Mouse (Mus musculus) CH12.LX (cell line): ENCODE measurements at regions not wholly inside any gene's neighbourhood (a gene's known extent, or its start where the extent isn't known, plus 50 kb on each side); places are given as distances from the start of the nearest gene placed in this dataset.

Experiments used
- DNase-seq: peaks from one replicate; pipeline ENCODE4 v3.0.0-alpha.2; 2013; ENCODE audit errors: extremely low read depth
- H3K27ac ChIP-seq: 2 replicates; pipeline ENCODE4 v1.5.1; 2012; ENCODE audit warnings: low read depth, mild to moderate bottlenecking, control low read depth, moderate library complexity; ENCODE audit not compliant: insufficient read depth
- H3K27me3 ChIP-seq: replicated peaks from 2 replicates; pipeline ENCODE3; 2012; ENCODE audit warnings: inconsistent platforms
- H3K36me3 ChIP-seq, 2 experiments: replicated peaks in 1 of 2; 2 replicates each; pipeline versions ENCODE3 to v1.6.1; 2012; ENCODE audit warnings: inconsistent platforms in 1 of 2, low read length in 1 of 2, mild to moderate bottlenecking in 1 of 2, mixed read lengths in 1 of 2, moderate library complexity in 1 of 2; ENCODE audit not compliant: control insufficient read depth in 1 of 2, insufficient read depth in 1 of 2
- H3K4me1 ChIP-seq, 2 experiments: 2 replicates each; pipeline ENCODE4 v1.6.1; 2012; ENCODE audit warnings: inconsistent platforms in 1 of 2, moderate library complexity in 1 of 2; ENCODE audit not compliant: insufficient read depth in 2 of 2, control insufficient read depth in 1 of 2
- H3K4me2 ChIP-seq: 2 replicates; pipeline ENCODE4 v1.6.1; 2012; ENCODE audit warnings: low read depth, mild to moderate bottlenecking, control low read depth; ENCODE audit not compliant: poor library complexity, insufficient read depth, severe bottlenecking
- H3K4me3 ChIP-seq, 3 experiments: fragments of 150-350 bp in 1 of 3; sonication (generic) in 1 of 3; replicated peaks in 1 of 3; 2 replicates each; pipeline versions ENCODE3 to v1.5.1; 2011 to 2012; ENCODE audit warnings: low read depth in 2 of 3, low read length in 2 of 3, mild to moderate bottlenecking in 2 of 3, moderate library complexity in 2 of 3, control low read depth in 1 of 3, improper control_type of control experiment in 1 of 3, inconsistent platforms in 1 of 3, mixed read lengths in 1 of 3; ENCODE audit not compliant: poor library complexity in 1 of 3
- H3K79me2 ChIP-seq: replicated peaks from 2 replicates; pipeline ENCODE4 v1.6.1; 2012; ENCODE audit warnings: mild to moderate bottlenecking, moderate library complexity; ENCODE audit not compliant: control insufficient read depth, poor library complexity, insufficient read depth, severe bottlenecking; ENCODE audit errors: extremely low read depth
- H3K9ac ChIP-seq: 2 replicates; pipeline ENCODE4 v1.6.1; 2012; ENCODE audit warnings: low read depth, mild to moderate bottlenecking, control low read depth, moderate library complexity; ENCODE audit not compliant: insufficient read depth
- H3K9me3 ChIP-seq: replicated peaks from 2 replicates; pipeline ENCODE3; 2012; ENCODE audit warnings: low read length, inconsistent platforms, mixed read lengths
- BHLHE40 ChIP-seq: IDR thresholded peaks from 2 replicates; pipeline ENCODE4 v1.6.1; 2011; ENCODE audit warnings: mild to moderate bottlenecking, low read depth, low read length, improper control_type of control experiment
- CHD1 ChIP-seq: IDR thresholded peaks from 2 replicates; pipeline ENCODE4 v1.6.1; 2012; ENCODE audit warnings: low read depth, low read length, improper control_type of control experiment, inconsistent platforms
- CHD2 ChIP-seq: IDR thresholded peaks from 2 replicates; pipeline ENCODE4 v1.6.1; 2011; ENCODE audit warnings: low read length, improper control_type of control experiment
- CTCF ChIP-seq, 2 experiments: IDR thresholded peaks in 1 of 2; conservative IDR thresholded peaks in 1 of 2; 2 replicates each; pipeline ENCODE4 v1.5.1; 2011 to 2012; ENCODE audit warnings: low read depth in 2 of 2, low read length in 2 of 2, improper control_type of control experiment in 1 of 2, inconsistent platforms in 1 of 2, mild to moderate bottlenecking in 1 of 2, moderate library complexity in 1 of 2
- E2F4 ChIP-seq: IDR thresholded peaks from 2 replicates; pipeline ENCODE4 v1.6.1; 2011; ENCODE audit warnings: low read depth, low read length, improper control_type of control experiment; ENCODE audit not compliant: insufficient replicate concordance
- EP300 ChIP-seq: IDR thresholded peaks from 2 replicates; pipeline ENCODE4 v1.6.1; 2011; ENCODE audit warnings: low read length, improper control_type of control experiment
- ETS1 ChIP-seq: conservative IDR thresholded peaks from 2 replicates; pipeline ENCODE4 v1.6.1; 2012; ENCODE audit warnings: low read depth, mild to moderate bottlenecking, inconsistent platforms, low read length, improper control_type of control experiment, moderate library complexity
- GABPA ChIP-seq: IDR thresholded peaks from 2 replicates; pipeline ENCODE4 v1.6.1; 2012; ENCODE audit warnings: low read depth, low read length, improper control_type of control experiment, inconsistent platforms; ENCODE audit not compliant: insufficient replicate concordance
- HCFC1 ChIP-seq: IDR thresholded peaks from 2 replicates; pipeline ENCODE4 v1.6.1; 2012; ENCODE audit warnings: low read depth, mild to moderate bottlenecking, inconsistent platforms, low read length, improper control_type of control experiment
- IRF4 ChIP-seq: IDR thresholded peaks from 2 replicates; pipeline ENCODE4 v1.6.1; 2014; ENCODE audit warnings: low read depth, mild to moderate bottlenecking, inconsistent platforms, low read length, improper control_type of control experiment
- JUND ChIP-seq: conservative IDR thresholded peaks from 2 replicates; pipeline ENCODE4 v1.6.1; 2011; ENCODE audit warnings: low read depth, low read length, improper control_type of control experiment
- KAT2A ChIP-seq: IDR thresholded peaks from 2 replicates; pipeline ENCODE4 v1.6.1; 2012; ENCODE audit warnings: low read length, improper control_type of control experiment, inconsistent platforms; ENCODE audit not compliant: insufficient replicate concordance
- MAFK ChIP-seq: IDR thresholded peaks from 2 replicates; pipeline ENCODE4 v1.6.1; 2011; ENCODE audit warnings: low read length, improper control_type of control experiment; ENCODE audit not compliant: insufficient replicate concordance
- MAZ ChIP-seq: IDR thresholded peaks from 2 replicates; pipeline ENCODE4 v1.6.1; 2012; ENCODE audit warnings: low read depth, mild to moderate bottlenecking, inconsistent platforms, low read length, improper control_type of control experiment, moderate library complexity
- MEF2A ChIP-seq: IDR thresholded peaks from 2 replicates; pipeline ENCODE4 v1.6.1; 2014; ENCODE audit warnings: low read depth, mild to moderate bottlenecking, inconsistent platforms, low read length, improper control_type of control experiment, borderline replicate concordance
- MYC ChIP-seq: IDR thresholded peaks from 2 replicates; pipeline ENCODE4 v1.6.1; 2011; ENCODE audit warnings: low read depth, mild to moderate bottlenecking, improper control_type of control experiment, low read length
- NRF1 ChIP-seq: IDR thresholded peaks from 2 replicates; pipeline ENCODE4 v1.6.1; 2014; ENCODE audit warnings: low read depth, mild to moderate bottlenecking, inconsistent platforms, low read length, improper control_type of control experiment, moderate library complexity
- PAX5 ChIP-seq: IDR thresholded peaks from 2 replicates; pipeline ENCODE4 v1.6.1; 2012; ENCODE audit warnings: low read length, inconsistent platforms, mixed read lengths
- POLR2A ChIP-seq: IDR thresholded peaks from 2 replicates; pipeline ENCODE4 v1.6.1; 2011; ENCODE audit warnings: low read depth, mild to moderate bottlenecking, improper control_type of control experiment, low read length
- RAD21 ChIP-seq: IDR thresholded peaks from 2 replicates; pipeline ENCODE4 v1.6.1; 2011; ENCODE audit warnings: low read depth, mild to moderate bottlenecking, low read length, improper control_type of control experiment, moderate library complexity
- SIN3A ChIP-seq: IDR thresholded peaks from 2 replicates; pipeline ENCODE4 v1.6.1; 2012; ENCODE audit warnings: low read length, improper control_type of control experiment, inconsistent platforms
- SMC3 ChIP-seq: IDR thresholded peaks from 2 replicates; pipeline ENCODE4 v1.6.1; 2011; ENCODE audit warnings: low read depth, low read length, improper control_type of control experiment
- TBP ChIP-seq: conservative IDR thresholded peaks from 2 replicates; pipeline ENCODE4 v1.6.1; 2011; ENCODE audit warnings: low read depth, low read length, improper control_type of control experiment
- TCF12 ChIP-seq: IDR thresholded peaks from 2 replicates; pipeline ENCODE4 v1.6.1; 2014; ENCODE audit warnings: low read depth, mild to moderate bottlenecking, inconsistent platforms, low read length, improper control_type of control experiment
- UBTF ChIP-seq: IDR thresholded peaks from 2 replicates; pipeline ENCODE4 v1.6.1; 2012; ENCODE audit warnings: low read depth, mild to moderate bottlenecking, inconsistent platforms, low read length, improper control_type of control experiment, moderate library complexity
- USF1 ChIP-seq: IDR thresholded peaks from 2 replicates; pipeline ENCODE4 v1.6.1; 2014; ENCODE audit warnings: low read depth, mild to moderate bottlenecking, inconsistent platforms, low read length, improper control_type of control experiment
- USF2 ChIP-seq: conservative IDR thresholded peaks from 2 replicates; pipeline ENCODE4 v1.6.1; 2011; ENCODE audit warnings: low read depth, low read length, improper control_type of control experiment
- ZC3H11A ChIP-seq: IDR thresholded peaks from 2 replicates; pipeline ENCODE4 v1.6.1; 2012; ENCODE audit warnings: low read depth, mild to moderate bottlenecking, inconsistent platforms, low read length, improper control_type of control experiment
- ZKSCAN1 ChIP-seq: IDR thresholded peaks from 2 replicates; pipeline ENCODE4 v1.6.1; 2012; ENCODE audit warnings: low read depth, inconsistent platforms, low read length, improper control_type of control experiment, borderline replicate concordance
- ZMIZ1 ChIP-seq: IDR thresholded peaks from 2 replicates; pipeline ENCODE4 v1.6.1; 2012; ENCODE audit warnings: low read depth, mild to moderate bottlenecking, inconsistent platforms, low read length, improper control_type of control experiment
- ZNF384 ChIP-seq: IDR thresholded peaks from 2 replicates; pipeline ENCODE4 v1.6.1; 2012; ENCODE audit warnings: low read depth, low read length, improper control_type of control experiment, inconsistent platforms
- dilution Hi-C: fragments of 300-500 bp; cut with MboI; formaldehyde crosslinking; loops from 2 replicates; pipeline ENCODE4 v1.14.3; 2020; ENCODE audit warnings: low sequenced_read_pairs; ENCODE audit not compliant: extremely low pct_unique_long_range_greater_than_20kb, extremely low pct_ligation_motif_present
- in situ Hi-C: fragments of 300-500 bp; cut with MboI; formaldehyde crosslinking; loops from 3 replicates; pipeline ENCODE4 v1.14.3; 2019; ENCODE audit warnings: low sequenced_read_pairs, low pct_ligation_motif_present, low pct_unique_long_range_greater_than_20kb, mixed read lengths

GRCm38 (mm10) chr12:79977136-79977535 is 135.7 kb downstream of the Zfp36l1 start:
- H3K4me1 ChIP-seq, result peaks cover 12 to 53% of the 10 kb centered on the region in 2 experiments
- H3K4me2 ChIP-seq, result no peak overlapping the region
- TF ChIP-seq MAZ (no peak), ETS1 (no peak), TCF12 (no peak), EP300 (no peak), ZKSCAN1 (no peak), HCFC1 (no peak), BHLHE40 (no peak), SIN3A (no peak), MAFK (no peak), TBP (no peak), POLR2A (no peak), CHD2 (no peak), USF1 (no peak), CTCF (conservative IDR thresholded peaks at IDR 0.05 in 1 of 2, IDR thresholded peaks at IDR 0.05 in 1 of 2; ENCODE audit: low read depth in 2 of 2, low read length in 2 of 2) (no peak), MYC (no peak), MEF2A (no peak), KAT2A (no peak)
- in situ Hi-C loops (loop anchor here (10.0 kb wide), 2 partner anchors 128 to 342 kb away; no protein-coding TSS in a partner anchor), dilution Hi-C loops (no loop called here)
- no peak for DNase-seq
- H3K27me3 ChIP-seq, result no peaks in the 10 kb centered on the region
- no peak overlapping the region for H3K9ac ChIP-seq
- peaks cover 8% of the 10 kb centered on the region for H3K9me3 ChIP-seq
- no peaks in the 10 kb centered on the region for H3K36me3 ChIP-seq
- H3K27ac ChIP-seq, result no peak overlapping the region
- no peak overlapping the region for H3K4me3 ChIP-seq
- H3K79me2 ChIP-seq, result no peaks in the 10 kb centered on the region

DNA sequence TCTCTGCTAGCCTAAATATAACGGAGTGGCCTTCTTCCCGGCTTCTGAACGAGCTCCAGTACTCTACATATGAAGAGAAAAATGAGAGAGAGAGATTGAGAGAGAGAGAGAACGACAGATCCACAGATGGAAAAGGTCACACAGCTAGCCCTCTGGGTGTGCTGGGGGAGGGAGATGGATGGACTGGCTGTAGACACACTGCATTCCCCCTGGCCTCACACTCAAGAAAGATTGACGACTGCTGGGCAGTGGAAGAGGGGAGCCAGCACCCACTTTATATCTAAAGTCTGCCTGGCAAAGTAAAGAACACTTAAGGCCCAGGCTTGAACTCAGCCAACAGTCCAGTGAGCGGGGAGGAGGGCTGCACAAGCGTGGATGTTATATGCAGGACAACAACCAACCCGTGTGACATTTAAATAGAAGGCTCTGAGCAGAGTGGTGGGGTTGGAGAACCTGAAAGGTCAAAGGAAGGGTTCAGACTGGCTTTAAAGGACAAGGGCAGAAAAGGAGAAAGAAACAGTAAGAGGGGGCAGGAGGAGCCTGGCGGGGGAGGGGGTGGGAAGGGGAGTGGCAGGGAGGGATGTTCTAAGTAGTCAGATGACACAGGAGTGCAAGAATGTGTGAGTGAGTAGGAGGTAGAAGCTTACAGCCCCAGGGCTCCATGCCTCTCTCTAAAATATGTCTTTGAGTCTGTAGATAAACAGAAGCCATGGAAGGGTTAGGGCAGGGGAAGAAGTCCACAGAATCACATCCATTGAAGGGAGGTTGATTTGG is 137.2 kb downstream of the Zfp36l1 start:
- H3K4me1 ChIP-seq, result peaks cover 18 to 55% of the 10 kb centered on the region in 2 experiments
- no peaks in the 10 kb centered on the region for H3K27me3 ChIP-seq
- H3K79me2 ChIP-seq, result no peaks in the 10 kb centered on the region
- H3K4me2 ChIP-seq, result peak overlapping the region; percentile 65
- H3K9me3 ChIP-seq, result peaks cover 8% of the 10 kb centered on the region
- DNase-seq, result no peak
- no peak overlapping the region for H3K4me3 ChIP-seq
- H3K36me3 ChIP-seq, result no peaks in the 10 kb centered on the region
- peak overlapping the region; percentile 97 for H3K27ac ChIP-seq
- in situ Hi-C loops (loop anchor here (10.0 kb wide), 2 partner anchors 129 to 341 kb away; no protein-coding TSS in a partner anchor), dilution Hi-C loops (no loop called here)
- H3K9ac ChIP-seq, result peak overlapping the region; percentile 44
- TF ChIP-seq UBTF (no peak), RAD21 (no peak), USF2 (no peak), IRF4 (no peak), JUND (no peak), GABPA (no peak), EP300 (peak; percentile 1; the same call in 1 of the 2 replicates), HCFC1 (no peak), ZC3H11A (no peak), E2F4 (no peak), MEF2A (no peak), MAZ (0 out of 2 replicates have a peak, but pooled peaks have one; percentile 67), CHD1 (peak; percentile 62), ETS1 (no peak; the same call in 1 of the 2 replicates), NRF1 (no peak), PAX5 (no peak), BHLHE40 (0 out of 2 replicates have a peak, but pooled peaks have one; percentile 40), ZNF384 (no peak), SMC3 (no peak), ZMIZ1 (no peak; the same call in 1 of the 2 replicates), MYC (no peak)
